Mouse (Mus musculus) thymus, adult 2 months (tissue): ENCODE measurements around the gene Zfp143.

Source experiments
- CTCF ChIP-seq: fragments of 200-500 bp; IDR thresholded peaks from 2 replicates; pipeline ENCODE4 v1.5.1; 2012; ENCODE audit warnings: mild to moderate bottlenecking, control low read depth, low read length, moderate library complexity, borderline replicate concordance; ENCODE audit not compliant: control insufficient read depth, poor library complexity, insufficient read depth; ENCODE audit errors: extremely low read depth
- POLR2A ChIP-seq: fragments of 200-500 bp; IDR thresholded peaks from 2 replicates; pipeline ENCODE4 v1.6.1; 2012; ENCODE audit warnings: mild to moderate bottlenecking, low read length, control low read depth, moderate library complexity; ENCODE audit not compliant: control insufficient read depth, poor library complexity, insufficient read depth; ENCODE audit errors: extremely low read depth

DNA sequence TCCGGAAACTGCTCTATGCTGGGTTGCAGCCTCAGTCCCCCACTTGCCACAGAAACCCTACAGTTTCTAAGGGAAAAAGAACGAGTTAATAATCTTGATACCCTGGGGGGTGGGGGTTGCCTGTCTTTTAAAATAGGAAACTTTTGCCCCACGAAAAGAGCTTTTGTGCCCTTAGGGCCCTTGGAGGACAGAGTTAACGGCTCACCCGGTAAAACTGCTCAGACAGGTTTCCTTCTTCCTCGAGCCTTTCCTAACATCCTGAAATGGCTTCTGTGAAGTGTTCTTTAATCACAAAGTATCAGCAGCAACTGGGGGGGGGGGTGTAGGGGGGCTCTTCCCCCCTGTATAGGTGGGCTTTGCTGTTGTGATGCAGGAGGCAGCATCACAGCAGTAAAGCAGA is 39.8 kb downstream of the Zfp143 start:
- TF ChIP-seq CTCF: no peak
- TF ChIP-seq POLR2A: no peak
